Mouse (Mus musculus): ENCODE results near the gene Dnmt1.

The Dnmt1 gene

GRCm38 (mm10) chr9:20879097-20879792 lies 80.4 kb downstream of the Dnmt1 start, which contains the start of gene Angptl6:
Gene Angptl6, minus strand, starts transcription at chr9:20879727.
- no peak for DNase-seq (ENCODE audit: low read depth, low spot score)

DNA sequence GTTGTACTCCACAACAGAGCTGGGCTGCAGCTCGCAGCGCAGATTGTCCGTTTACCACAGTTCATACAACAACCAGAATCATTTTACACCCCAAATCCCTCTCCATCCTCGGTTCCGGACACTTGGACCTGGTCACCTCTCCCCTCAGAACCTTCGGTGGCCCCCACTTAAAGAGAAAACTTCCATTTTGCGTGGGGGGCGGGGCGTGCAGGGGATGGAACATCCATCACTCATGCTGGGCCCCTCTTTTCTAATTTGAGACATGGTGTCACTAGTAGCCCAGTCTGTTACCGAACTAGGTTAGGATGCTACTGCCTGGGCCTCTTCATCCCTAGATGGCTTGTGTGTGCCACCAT lies 81.0 kb downstream of the Dnmt1 start:
- DNase-seq (ENCODE audit: low read depth, low spot score) = no peak

DNA sequence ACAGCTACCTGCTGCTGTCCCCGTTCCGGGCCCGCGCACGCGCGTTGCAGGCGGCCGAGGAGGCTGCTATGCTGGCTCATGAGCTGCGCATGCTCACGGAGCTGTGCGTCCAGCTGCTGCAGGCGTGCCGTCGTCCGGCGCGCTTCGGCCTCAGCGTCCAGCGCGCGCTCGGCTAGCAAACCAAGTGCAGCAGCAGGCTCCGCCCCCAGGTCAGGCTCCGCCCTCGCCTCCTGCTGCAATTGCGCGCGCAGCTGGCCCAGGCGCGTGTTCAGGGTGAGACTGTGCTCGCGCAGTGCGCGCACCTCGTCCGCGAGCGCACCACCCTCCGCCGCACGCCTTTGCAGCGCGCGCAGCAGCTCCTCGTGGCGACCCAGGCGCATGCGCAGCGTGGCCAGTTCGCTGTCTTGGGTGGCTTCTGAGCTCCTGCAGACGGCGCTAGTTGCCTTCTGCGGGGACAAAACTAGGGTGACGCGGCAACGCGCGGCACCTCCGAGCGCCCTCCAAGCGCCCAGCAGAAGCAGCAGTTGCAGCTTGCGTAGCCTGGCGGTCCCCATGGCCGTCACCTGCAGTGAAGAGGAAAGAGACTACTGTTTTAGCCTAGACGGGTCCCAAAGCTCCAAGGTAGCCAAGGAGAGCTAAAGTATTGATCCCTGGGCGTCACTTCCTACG lies 81.5 kb downstream of the Dnmt1 start:
- DNase-seq (ENCODE audit: low read depth, low spot score) = peak; percentile 100

DNA sequence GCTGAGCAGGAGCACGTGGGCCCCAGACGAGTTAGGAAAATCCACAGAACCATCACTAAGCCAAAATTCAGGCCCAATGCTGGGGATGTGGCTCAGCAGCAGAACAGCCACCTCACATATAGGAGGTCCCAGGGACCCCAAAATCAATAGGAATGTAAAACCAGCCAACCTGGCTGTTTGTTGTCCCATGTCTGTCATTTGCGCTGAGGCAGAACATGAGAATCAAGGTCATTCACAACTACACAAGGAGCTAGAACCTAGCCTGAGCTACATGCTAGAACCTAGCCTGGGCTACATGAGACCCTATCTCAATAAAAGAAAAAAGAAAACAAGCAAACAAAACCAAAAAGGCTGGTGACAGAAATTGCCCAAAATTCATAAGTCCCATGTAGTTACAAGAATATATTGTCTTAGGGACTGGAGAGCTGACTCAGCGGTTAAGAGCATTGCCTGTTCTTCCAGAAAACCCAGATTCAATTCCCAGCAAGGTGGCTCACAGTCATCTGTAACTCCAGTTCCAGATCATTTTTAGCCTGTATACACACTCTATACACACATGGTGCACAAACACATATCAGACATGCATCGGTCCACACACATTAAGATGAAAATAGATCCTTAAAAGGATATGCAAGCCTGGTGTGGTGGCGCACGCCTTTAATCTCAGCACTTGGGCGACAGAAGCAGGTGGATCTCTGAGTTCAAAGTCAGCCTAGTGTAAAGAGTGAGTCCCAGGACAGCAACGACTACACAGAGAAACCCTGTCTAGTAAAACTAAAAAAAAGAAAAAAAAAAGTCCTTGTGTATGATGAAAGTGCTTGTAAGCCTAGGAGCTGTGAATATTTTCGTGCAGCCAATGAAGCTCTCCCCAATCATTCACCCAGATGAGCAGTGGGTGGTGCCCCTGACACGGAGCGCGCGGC lies 82.3 kb downstream of the Dnmt1 start:
- DNase-seq (ENCODE audit: low read depth, low spot score) = no peak

DNA sequence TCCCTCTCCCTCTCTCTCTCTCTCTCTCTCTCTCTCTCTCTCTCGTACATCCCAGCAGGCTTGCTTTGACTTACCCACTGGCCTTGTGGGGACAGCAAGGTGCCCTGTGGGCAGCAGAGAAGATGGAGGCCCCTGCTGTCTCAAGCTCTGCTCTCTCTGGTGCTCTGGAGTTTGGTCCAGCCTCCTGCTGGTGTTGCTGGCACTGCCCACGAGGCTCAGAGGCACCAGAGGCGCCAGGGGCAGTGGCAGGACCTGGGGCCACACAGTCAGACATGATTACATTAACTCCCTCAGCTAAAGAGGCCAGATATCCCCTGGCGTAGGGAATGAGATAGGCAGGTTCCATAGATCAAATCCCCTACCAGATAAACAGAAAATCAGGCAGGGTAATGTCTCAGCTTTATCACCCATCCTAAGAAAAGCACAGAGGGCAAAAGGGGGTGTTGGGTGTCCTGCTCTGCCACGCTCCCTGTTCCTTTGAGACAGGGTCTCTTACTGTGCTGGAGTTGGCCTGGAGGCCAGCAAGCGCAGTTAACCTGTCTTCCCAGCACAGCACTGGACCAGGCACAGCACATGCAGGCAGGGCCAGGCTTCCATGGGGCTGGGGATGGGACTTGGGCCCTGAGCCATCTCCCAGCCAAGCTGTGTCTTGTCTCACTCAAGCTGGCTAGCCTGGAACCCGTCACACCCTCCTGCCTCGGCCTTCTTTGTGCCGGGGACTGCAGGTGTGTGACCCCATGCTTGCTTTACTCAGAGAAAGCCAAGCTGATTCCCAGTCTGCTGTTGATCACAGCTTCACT lies 83.2 kb downstream of the Dnmt1 start:
- DNase-seq (ENCODE audit: low read depth, low spot score) = no peak

- peak; percentile 53 for DNase-seq (ENCODE audit: low read depth, low spot score)
Observed at GRCm38 (mm10) chr9:20875021-20875790, 84.5 kb downstream of the Dnmt1 start.

GRCm38 (mm10) chr9:20873521-20873920 lies 86.2 kb downstream of the Dnmt1 start:
- no peak for DNase-seq (ENCODE audit: low read depth, low spot score)

GRCm38 (mm10) chr9:20872991-20873390 lies 86.7 kb downstream of the Dnmt1 start:
- DNase-seq (ENCODE audit: low read depth, low spot score) = no peak

DNA sequence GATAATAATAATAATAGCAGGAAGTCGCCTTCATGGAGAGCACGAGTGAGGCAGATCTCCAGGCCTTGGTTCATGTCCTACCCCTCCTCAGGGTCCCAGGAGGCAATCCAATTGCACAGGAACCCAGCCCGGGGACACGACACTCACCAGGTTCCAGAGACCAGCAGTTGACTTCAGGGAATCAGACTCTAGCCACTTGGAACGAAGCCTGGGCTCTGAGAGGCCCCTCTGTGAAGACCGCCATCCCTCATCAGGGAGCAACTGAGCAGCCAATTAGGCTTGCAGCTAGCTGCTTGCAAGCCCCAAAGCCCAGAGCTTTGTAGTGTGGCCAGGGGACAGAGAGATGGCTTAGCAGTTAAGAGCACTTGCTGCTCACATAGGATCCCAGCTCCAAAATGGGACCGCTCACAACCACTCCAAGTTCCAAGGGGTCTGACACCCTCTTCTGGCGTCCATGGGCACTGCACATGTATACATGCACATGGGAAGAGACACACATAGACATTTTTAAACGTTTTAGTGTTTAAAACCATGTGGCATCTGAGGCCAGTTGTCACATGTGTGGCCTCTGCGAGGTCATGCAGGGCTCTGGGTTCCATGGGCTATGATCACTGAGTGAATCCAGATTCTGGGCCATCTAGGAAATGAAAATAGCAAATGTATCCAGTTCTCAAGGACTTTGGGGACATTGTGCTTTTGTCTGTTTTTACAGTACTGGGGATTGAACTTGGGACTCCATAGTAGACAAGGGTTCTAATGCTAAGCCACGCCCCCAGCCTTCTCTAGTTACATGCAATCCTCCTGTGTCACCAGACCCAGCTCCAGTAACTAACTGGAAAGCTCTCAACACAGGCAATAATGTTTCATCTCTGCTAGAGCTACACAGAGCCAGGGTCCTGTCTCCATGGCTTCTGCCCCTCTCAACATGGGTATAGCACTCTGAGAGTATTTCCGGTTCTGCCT lies 89.2 kb downstream of the Dnmt1 start:
- peak; percentile 69 for DNase-seq (ENCODE audit: low read depth, low spot score)

- no peak for DNase-seq (ENCODE audit: low read depth, low spot score)
Observed at GRCm38 (mm10) chr9:20869246-20869645, 90.4 kb downstream of the Dnmt1 start.

GRCm38 (mm10) chr9:20868448-20869001 lies 91.2 kb downstream of the Dnmt1 start, which contains the start of gene A230050P20Rik:
Gene A230050P20Rik, plus strand, starts transcription at chr9:20868642.
- DNase-seq (ENCODE audit: low read depth, low spot score) = peak; percentile 72

- no peak for DNase-seq (ENCODE audit: low read depth, low spot score)
Observed at GRCm38 (mm10) chr9:20866879-20867278, 92.8 kb downstream of the Dnmt1 start.

GRCm38 (mm10) chr9:20862225-20862624 lies 97.5 kb downstream of the Dnmt1 start:
- no peak for DNase-seq (ENCODE audit: low read depth, low spot score)

GRCm38 (mm10) chr9:20861821-20862220 lies 97.9 kb downstream of the Dnmt1 start:
- peak; percentile 74 for DNase-seq (ENCODE audit: low read depth, low spot score)

DNA sequence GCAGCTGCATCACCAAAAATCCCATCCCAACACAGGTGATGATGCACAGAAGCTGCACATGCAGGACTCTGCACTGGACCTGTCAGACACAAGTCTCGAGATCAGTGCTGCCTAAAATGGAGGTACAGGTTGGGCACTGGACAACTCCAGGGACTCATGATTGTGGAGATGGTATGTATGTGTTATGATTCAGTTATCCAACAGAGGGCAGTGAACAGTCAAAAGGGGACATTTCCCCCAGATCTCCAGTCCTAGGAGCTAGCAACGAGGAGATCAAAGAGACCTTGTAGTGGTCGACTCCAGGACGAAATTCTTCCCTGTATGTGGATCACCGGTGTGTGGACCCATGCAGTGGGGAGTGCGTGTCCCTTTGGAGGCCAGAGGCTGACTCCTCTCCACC lies 99.8 kb downstream of the Dnmt1 start:
- peak; percentile 34 for DNase-seq (ENCODE audit: low read depth, low spot score)
